Mouse (Mus musculus): ENCODE results near the gene Fkbp9.

GRCm38 (mm10) chr6:56808656-56809055 lies 23.2 kb upstream of the Fkbp9 start:
- TF ChIP-seq POLR2A (IDR thresholded peaks at IDR 0.05; ENCODE audit: insufficient read depth, low read length), result no peak
- peak; percentile 5 for TF ChIP-seq CTCF (IDR thresholded peaks at IDR 0.05; ENCODE audit: low read depth, low read length)
